Mouse (Mus musculus): ENCODE measurements at regions not wholly inside any gene's neighbourhood (a gene's known extent, or its start where the extent isn't known, plus 50 kb on each side); places are given as distances from the start of the nearest gene placed in this dataset.

DNA sequence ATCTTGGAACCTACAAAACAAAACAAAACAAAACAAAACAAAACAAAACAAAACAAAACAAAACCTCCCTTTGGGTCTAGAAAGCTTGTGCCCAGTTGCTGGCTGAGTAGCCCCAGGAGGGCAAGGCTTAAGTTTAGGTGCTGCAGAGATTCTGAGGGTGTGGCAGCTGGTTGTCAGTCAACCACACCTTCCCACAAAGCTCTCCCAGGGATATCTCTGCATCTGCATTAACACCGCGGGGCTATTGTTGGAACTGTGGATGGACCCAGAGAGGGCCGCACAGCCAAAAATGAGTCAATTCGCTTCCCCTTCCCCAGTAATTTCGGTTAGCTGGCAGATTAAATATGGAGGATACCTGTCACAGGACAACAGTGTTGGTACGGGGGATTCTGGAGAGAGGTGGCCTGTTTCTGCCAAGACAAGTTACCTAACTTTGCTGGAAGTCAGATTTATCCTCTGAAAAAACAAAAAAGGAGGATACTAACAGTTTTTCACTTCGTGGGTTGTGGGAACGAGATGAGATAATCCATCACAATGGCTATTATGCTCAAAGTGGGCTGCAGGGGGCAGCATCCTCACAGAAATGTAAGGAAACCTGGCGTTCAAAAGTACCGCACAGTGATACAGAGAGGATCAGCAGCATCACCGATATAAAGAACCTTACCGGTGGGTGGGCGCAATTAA is 96.7 kb downstream of the 1500009L16Rik start:
- peak; percentile 47 to 77 for DNase-seq (ENCODE audit: low spot score in 2 of 2)

DNA sequence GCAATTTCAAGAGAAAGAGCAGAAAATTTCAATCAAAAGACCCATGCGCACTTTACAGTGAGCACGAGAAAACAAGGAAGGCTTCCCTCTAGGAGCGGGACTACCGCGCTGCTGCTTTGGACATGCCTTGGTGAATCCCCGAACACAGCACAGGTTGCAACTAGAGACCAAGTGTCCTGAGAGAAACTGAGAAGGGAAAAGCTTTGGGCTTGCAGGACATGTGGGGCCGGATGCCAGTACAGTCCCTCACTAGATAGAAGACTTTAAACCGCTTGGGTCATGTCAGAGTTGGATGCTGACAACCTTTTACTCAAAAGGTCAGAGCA is 97.2 kb downstream of the 1500009L16Rik start:
- DNase-seq (ENCODE audit: low spot score in 2 of 2), result no peak

GRCm38 (mm10) chr10:83821089-83821488 is 98.4 kb downstream of the 1500009L16Rik start:
- DNase-seq (ENCODE audit: low spot score in 2 of 2), result no peak

DNA sequence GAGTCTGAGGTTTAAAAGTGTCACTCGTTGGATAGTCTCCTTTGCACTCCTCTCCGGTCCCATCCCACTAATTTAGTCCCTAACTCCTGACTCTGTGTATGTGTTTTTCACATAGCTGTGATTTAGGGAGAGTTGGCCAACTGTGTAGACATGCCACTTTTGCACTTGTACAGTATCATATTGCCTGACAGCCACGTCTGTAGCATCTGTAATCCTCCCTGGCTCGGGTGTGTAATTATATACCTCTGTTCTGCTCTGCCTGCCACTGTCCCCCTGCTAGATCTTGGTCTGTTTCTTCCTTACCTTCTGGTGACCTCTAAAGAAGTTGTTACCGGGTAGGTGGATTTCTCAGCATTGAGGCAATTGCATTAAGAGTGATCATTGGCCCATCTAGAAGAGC is 103.4 kb downstream of the 1500009L16Rik start:
- DNase-seq (ENCODE audit: low spot score in 2 of 2), result no peak

GRCm38 (mm10) chr10:83836351-83836750 is 113.7 kb downstream of the 1500009L16Rik start:
- DNase-seq (ENCODE audit: low spot score in 2 of 2), result peak; percentile 13 to 39

- DNase-seq (ENCODE audit: low spot score in 2 of 2), result no peak
These were observed 117.6 kb downstream of the 1500009L16Rik start for GRCm38 (mm10) chr10:83840226-83840625.

- DNase-seq (ENCODE audit: low spot score in 2 of 2), result peak in 1 of 2 experiments; percentile 11
These were observed 128.2 kb downstream of the 1500009L16Rik start for GRCm38 (mm10) chr10:83850881-83851280.

GRCm38 (mm10) chr10:83852194-83852593 is 129.5 kb downstream of the 1500009L16Rik start:
- DNase-seq (ENCODE audit: low spot score in 2 of 2), result no peak

DNA sequence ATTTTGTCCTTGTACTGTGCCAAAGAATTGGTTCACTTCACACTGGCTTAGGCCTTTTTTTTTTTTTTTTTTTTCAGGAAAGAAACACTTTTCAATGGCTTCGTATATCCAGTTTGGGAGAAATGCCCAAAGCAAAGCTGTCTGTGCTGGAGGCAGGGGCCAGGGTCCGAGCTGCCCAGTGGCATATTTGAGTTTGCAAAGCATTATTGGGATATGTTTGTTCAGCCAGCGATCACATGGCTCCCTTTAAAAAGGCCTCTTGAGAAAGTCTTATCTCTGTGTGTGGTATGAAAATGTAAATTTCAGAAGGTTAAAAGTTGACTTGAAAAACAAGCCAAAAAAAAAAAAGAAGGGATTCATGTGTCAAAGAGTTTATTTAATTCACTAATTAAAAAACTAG is 130.1 kb downstream of the 1500009L16Rik start:
- peak in 1 of 2 experiments; percentile 14 for DNase-seq (ENCODE audit: low spot score in 2 of 2)

DNA sequence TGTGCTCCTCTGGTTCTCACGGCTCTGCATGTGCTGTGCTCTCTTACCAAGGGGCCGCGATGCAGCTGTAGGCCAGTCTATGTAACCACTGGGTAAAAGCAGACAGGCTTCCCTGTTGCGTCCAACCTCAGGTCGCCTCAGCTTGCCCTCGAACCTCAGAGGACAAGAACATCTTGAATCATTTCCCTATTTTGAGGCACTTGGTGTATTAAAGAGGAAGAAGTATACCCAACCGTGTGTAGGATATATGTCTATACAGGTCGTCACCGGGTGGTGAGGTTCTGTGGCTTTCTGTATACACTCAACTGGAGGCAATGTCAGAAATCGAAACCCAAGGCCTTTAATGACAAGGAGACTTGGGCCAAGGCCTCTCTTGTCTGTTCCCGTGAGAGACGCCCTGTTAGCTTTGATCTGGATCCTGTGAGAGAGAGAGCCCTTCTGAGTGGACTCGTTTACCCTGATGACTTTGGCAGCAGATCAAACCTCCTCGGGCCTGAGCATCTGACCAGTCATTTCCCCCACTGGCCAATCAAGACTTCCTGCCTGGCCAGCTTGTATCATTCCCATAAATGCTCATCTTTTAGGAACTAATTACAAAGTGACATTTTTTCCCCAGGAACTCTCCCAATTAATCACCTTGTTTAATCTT is 135.3 kb downstream of the 1500009L16Rik start:
- DNase-seq (ENCODE audit: low spot score in 2 of 2), result no peak

- DNase-seq (ENCODE audit: low spot score in 2 of 2), result no peak
These were observed 136.0 kb downstream of the 1500009L16Rik start for GRCm38 (mm10) chr10:83858689-83859088.

DNA sequence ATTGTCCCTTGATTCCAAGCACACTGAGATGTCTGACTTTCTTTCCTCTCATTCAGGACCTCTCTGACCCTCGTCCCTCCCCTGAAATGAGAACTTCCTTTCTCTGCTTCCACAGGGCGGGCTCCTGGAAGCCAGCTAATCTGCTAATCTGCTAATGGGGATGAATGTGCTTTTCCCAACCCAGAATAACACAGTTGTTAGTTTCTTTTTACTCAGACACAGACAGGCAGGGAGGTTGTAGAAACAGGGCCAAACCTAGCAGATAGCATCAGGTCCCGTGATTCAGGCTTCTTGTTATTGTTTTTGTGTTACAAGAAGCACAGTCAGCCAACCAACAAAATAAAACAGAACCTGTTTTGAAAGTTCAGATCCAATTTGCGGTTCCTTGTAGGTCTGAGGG is 137.0 kb downstream of the 1500009L16Rik start:
- DNase-seq (ENCODE audit: low spot score in 2 of 2), result no peak

DNA sequence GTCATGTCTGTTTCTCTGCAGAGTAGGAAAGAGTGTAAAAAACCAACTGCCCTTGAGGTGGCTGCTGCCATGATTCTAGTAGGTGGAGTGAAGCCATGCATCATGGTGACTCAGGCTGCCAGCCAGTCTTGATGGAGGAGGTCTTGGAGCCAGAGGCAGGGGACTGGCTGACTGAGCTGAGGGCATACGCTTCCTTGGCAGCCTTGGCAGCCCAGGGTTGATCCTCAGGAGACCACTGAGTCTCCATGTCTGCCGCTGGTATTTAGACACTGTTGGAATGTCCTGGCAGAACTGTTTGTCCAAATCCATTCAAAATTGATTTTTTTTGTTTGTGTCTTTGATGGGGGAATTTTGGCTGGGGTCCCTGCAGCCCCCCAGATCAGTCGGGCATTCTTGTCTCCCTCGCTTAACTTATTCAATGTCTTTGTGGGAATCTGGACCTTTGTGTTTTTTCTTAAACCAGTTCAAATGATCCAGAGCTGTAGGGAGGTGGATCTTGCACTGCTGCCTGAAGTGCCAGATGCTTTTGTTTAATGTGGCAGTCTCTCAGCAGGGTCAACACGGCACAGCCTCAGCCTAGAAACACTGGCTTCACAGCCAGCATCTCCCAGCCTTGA is 139.0 kb downstream of the 1500009L16Rik start:
- DNase-seq (ENCODE audit: low spot score in 2 of 2), result no peak

DNA sequence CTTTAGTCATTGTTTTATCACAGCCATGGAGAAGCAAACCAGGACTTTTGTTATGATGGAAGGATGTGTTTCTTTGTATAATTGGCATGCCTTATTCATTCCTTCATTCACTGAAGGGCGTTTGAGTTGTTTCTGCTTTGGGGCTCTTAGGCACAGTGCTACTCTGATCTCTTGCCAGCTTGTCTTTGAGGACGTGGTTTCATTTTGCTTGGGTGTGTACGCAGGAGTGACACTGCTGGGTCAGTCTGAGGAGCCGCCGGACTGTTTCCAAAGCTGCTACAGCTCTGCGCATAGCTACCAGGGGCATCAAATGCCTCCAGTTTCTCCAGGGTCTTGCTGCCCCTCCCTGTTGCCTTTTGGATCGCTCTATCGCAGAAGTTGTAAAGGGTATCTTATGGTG is 141.9 kb downstream of the 1500009L16Rik start:
- DNase-seq (ENCODE audit: low spot score in 2 of 2), result no peak

- no peak for DNase-seq (ENCODE audit: low spot score in 2 of 2)
These were observed 143.3 kb downstream of the 1500009L16Rik start for GRCm38 (mm10) chr10:83865929-83866328.

DNA sequence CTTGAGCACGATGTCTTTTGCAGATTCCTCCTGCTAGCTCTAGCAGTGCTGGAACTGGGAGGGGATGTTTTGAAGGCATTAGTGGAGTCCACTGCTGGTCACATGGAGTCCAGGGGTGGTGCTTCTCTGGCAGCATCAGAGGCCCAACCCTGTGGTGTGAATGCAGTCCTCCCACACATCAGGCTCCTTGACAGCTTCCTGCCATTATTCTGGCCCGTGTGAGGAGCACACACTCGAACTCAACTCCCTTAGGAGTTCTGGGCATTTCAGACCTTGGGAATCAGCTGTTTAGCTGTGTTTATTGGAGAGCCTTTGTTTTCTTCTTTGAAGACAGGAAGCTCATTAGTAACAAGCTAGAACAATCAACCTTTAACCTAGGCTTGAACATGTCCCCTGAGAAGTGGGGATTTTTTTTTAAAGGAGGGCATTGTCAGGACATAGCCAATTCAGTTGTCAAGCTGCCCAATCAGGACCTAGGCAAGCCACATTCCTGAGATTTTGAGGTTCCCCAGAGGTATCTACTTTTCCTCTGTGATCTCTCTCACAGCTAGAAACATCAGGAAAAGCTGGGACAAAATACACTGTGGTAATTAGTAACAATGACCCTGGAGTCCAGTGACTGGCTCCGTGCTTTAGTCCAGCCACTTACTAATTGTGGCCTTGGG is 149.2 kb downstream of the 1500009L16Rik start:
- no peak for DNase-seq (ENCODE audit: low spot score in 2 of 2)

GRCm38 (mm10) chr10:83878745-83879144 is 156.1 kb downstream of the 1500009L16Rik start:
- DNase-seq (ENCODE audit: low spot score in 2 of 2), result no peak

DNA sequence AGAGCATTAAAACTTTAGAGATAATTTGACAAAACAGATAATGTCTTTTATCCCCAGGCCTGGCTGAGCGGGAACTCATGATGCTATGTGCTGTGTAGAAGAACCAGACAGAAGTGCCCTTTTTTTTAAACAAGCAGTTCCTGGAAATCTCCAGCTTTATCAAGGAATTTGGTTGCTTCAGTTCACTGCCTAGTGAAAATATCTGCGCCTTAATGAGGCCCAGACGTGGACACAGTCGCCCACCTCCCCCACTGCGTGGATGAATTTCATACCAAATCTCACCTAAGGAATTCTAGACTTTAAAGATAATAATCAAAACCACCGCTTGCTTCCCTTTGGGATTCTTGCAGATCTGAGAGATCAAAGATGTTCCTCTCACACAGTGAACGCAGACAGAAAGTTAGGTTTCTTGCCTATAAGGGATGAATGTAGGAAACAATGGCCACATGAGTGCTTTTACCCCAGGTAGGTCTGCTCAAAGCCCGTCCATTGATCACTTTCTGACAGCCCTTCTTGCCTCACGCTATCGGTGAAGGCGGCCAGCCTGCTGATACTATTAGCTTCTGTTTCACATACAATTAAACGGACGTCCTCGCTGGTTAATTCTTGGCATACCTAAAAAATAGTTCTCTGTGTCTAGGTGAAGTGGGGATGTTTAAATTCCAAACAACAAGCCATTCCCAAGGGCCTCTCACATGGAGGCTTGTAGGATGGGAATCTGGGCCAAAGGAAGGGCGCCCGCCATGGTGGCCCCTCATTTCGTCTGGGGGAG is 159.6 kb downstream of the 1500009L16Rik start:
- DNase-seq (ENCODE audit: low spot score in 2 of 2), result no peak

- DNase-seq (ENCODE audit: low spot score in 2 of 2), result no peak
These were observed 160.2 kb downstream of the 1500009L16Rik start for GRCm38 (mm10) chr10:83882891-83883185.

DNA sequence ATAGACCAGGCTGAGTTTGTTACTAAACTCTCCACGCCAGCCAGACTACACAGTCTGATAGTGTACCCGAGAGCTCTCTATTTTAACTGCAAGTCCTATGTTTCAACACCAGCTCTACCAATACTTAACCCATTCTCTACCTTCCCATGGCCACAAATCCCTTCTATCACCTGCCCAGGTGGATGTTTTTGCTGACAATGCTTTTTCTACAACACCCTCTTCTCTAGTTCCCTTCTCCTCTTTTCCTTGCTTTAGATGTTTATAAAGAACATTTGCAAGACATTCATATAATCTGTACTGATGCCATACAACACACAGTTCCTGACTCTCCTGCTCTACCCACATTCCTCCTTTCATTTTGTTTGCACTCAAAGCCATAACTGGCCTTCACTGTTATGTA is 161.9 kb downstream of the 1500009L16Rik start:
- no peak for DNase-seq (ENCODE audit: low spot score in 2 of 2)

GRCm38 (mm10) chr10:83888587-83888986 is 165.9 kb downstream of the 1500009L16Rik start:
- DNase-seq (ENCODE audit: low spot score in 2 of 2), result no peak

- DNase-seq (ENCODE audit: low spot score in 2 of 2), result peak in 1 of 2 experiments; percentile 40
These were observed 173.1 kb downstream of the 1500009L16Rik start for GRCm38 (mm10) chr10:83895741-83896150.
